Mouse (Mus musculus): ENCODE data around the gene Myo18a. TPM values are rescaled to one million over a fixed set of nuclear protein-coding genes. Genes with fewer than 3 reads are reported as not detected.
A peak's percentile ranks its signal among the peaks of the same experiment; 100 is the strongest.
"Not testable (repeated sequence)": the region's sequence is repeated elsewhere in the genome, so short reads cannot be mapped to it uniquely, and the experiment has no call there.

The Myo18a gene
- 45.6 and 67.3 TPM in 2 replicates for polyA plus RNA-seq (2012; rRNA removed)

GRCm38 (mm10) chr11:77762783-77763672, at the start of gene Myo18a:
Gene Myo18a, plus strand, starts transcription at chr11:77763246.
- TF ChIP-seq POLR2A (IDR thresholded peaks at IDR 0.05; ENCODE audit: borderline replicate concordance, extremely low read depth, insufficient read depth, insufficient read length, poor library complexity, severe bottlenecking) (peak; percentile 95), CTCF (IDR thresholded peaks at IDR 0.05; ENCODE audit: borderline replicate concordance, extremely low read depth, insufficient read depth, insufficient read length) (peak; percentile 82)

GRCm38 (mm10) chr11:77713736-77714135, 49.3 kb upstream of the Myo18a start:
- TF ChIP-seq CTCF (IDR thresholded peaks at IDR 0.05; ENCODE audit: borderline replicate concordance, extremely low read depth, insufficient read depth, insufficient read length) (no peak), POLR2A (IDR thresholded peaks at IDR 0.05; ENCODE audit: borderline replicate concordance, extremely low read depth, insufficient read depth, insufficient read length, poor library complexity, severe bottlenecking) (no peak)

More at GRCm38 (mm10) chr11:77762783-77763672, at the start of gene Myo18a:
- peak; percentile 83 for DNase-seq (ENCODE audit: low read depth)

GRCm38 (mm10) chr11:77719055-77719454, 44.0 kb upstream of the Myo18a start:
- TF ChIP-seq POLR2A (IDR thresholded peaks at IDR 0.05; ENCODE audit: borderline replicate concordance, extremely low read depth, insufficient read depth, insufficient read length, poor library complexity, severe bottlenecking) (no peak), CTCF (IDR thresholded peaks at IDR 0.05; ENCODE audit: borderline replicate concordance, extremely low read depth, insufficient read depth, insufficient read length) (no peak)
- DNase-seq (ENCODE audit: low read depth) = no peak

More at GRCm38 (mm10) chr11:77713736-77714135, 49.3 kb upstream of the Myo18a start:
- no peak for DNase-seq (ENCODE audit: low read depth)

GRCm38 (mm10) chr11:77721389-77721788, 41.7 kb upstream of the Myo18a start:
- TF ChIP-seq POLR2A (IDR thresholded peaks at IDR 0.05; ENCODE audit: borderline replicate concordance, extremely low read depth, insufficient read depth, insufficient read length, poor library complexity, severe bottlenecking) (no peak), CTCF (IDR thresholded peaks at IDR 0.05; ENCODE audit: borderline replicate concordance, extremely low read depth, insufficient read depth, insufficient read length) (no peak)

GRCm38 (mm10) chr11:77724766-77725165, 38.3 kb upstream of the Myo18a start:
- TF ChIP-seq POLR2A (IDR thresholded peaks at IDR 0.05; ENCODE audit: borderline replicate concordance, extremely low read depth, insufficient read depth, insufficient read length, poor library complexity, severe bottlenecking) (no peak), CTCF (IDR thresholded peaks at IDR 0.05; ENCODE audit: borderline replicate concordance, extremely low read depth, insufficient read depth, insufficient read length) (no peak)
- peak; percentile 22 for DNase-seq (ENCODE audit: low read depth)

More at GRCm38 (mm10) chr11:77721389-77721788, 41.7 kb upstream of the Myo18a start:
- DNase-seq (ENCODE audit: low read depth) = no peak

GRCm38 (mm10) chr11:77725183-77725582, 37.9 kb upstream of the Myo18a start, which contains the start of gene Cryba1:
Gene Cryba1, minus strand, starts transcription at chr11:77725283.
- TF ChIP-seq CTCF (IDR thresholded peaks at IDR 0.05; ENCODE audit: borderline replicate concordance, extremely low read depth, insufficient read depth, insufficient read length) (no peak), POLR2A (IDR thresholded peaks at IDR 0.05; ENCODE audit: borderline replicate concordance, extremely low read depth, insufficient read depth, insufficient read length, poor library complexity, severe bottlenecking) (no peak)
- peak; percentile 14 for DNase-seq (ENCODE audit: low read depth)

- DNase-seq (ENCODE audit: low read depth) = no peak
- no peak for TF ChIP-seq CTCF (IDR thresholded peaks at IDR 0.05; ENCODE audit: borderline replicate concordance, extremely low read depth, insufficient read depth, insufficient read length)
- no peak for TF ChIP-seq POLR2A (IDR thresholded peaks at IDR 0.05; ENCODE audit: borderline replicate concordance, extremely low read depth, insufficient read depth, insufficient read length, poor library complexity, severe bottlenecking)
Measured at GRCm38 (mm10) chr11:77728587-77728986, 34.5 kb upstream of the Myo18a start.

GRCm38 (mm10) chr11:77737289-77737688, 25.8 kb upstream of the Myo18a start:
- peak; percentile 88 for DNase-seq (ENCODE audit: low read depth)
- TF ChIP-seq CTCF (IDR thresholded peaks at IDR 0.05; ENCODE audit: borderline replicate concordance, extremely low read depth, insufficient read depth, insufficient read length) (peak; percentile 92), POLR2A (IDR thresholded peaks at IDR 0.05; ENCODE audit: borderline replicate concordance, extremely low read depth, insufficient read depth, insufficient read length, poor library complexity, severe bottlenecking) (no peak)

GRCm38 (mm10) chr11:77738555-77738954, 24.5 kb upstream of the Myo18a start:
- TF ChIP-seq CTCF (IDR thresholded peaks at IDR 0.05; ENCODE audit: borderline replicate concordance, extremely low read depth, insufficient read depth, insufficient read length) (no peak), POLR2A (IDR thresholded peaks at IDR 0.05; ENCODE audit: borderline replicate concordance, extremely low read depth, insufficient read depth, insufficient read length, poor library complexity, severe bottlenecking) (no peak)
- DNase-seq (ENCODE audit: low read depth) = no peak

GRCm38 (mm10) chr11:77743966-77744365, 19.1 kb upstream of the Myo18a start:
- no peak for DNase-seq (ENCODE audit: low read depth)
- TF ChIP-seq CTCF (IDR thresholded peaks at IDR 0.05; ENCODE audit: borderline replicate concordance, extremely low read depth, insufficient read depth, insufficient read length) (no peak), POLR2A (IDR thresholded peaks at IDR 0.05; ENCODE audit: borderline replicate concordance, extremely low read depth, insufficient read depth, insufficient read length, poor library complexity, severe bottlenecking) (no peak)

- TF ChIP-seq POLR2A (IDR thresholded peaks at IDR 0.05; ENCODE audit: borderline replicate concordance, extremely low read depth, insufficient read depth, insufficient read length, poor library complexity, severe bottlenecking) = no peak
- DNase-seq (ENCODE audit: low read depth) = no peak
Measured at GRCm38 (mm10) chr11:77746652-77747051, 16.4 kb upstream of the Myo18a start.

GRCm38 (mm10) chr11:77747103-77747502, 15.9 kb upstream of the Myo18a start:
- not testable (repeated sequence) for DNase-seq (ENCODE audit: low read depth)
